Mouse (Mus musculus): ENCODE data around the gene Kcng1. TPM values are rescaled to one million over a fixed set of nuclear protein-coding genes. Genes with fewer than 3 reads are reported as not detected.

Gene Kcng1
- total RNA-seq, 2 experiments from 2014 or later: 0.06 TPM; not detected in 1

- no peak for DNase-seq
These were observed 21.4 kb downstream of the Kcng1 start for GRCm38 (mm10) chr2:168260124-168260523.

- DNase-seq: peak; percentile 30
These were observed 22.5 kb downstream of the Kcng1 start for GRCm38 (mm10) chr2:168259046-168259445.

- no peak for DNase-seq
These were observed 24.3 kb downstream of the Kcng1 start for GRCm38 (mm10) chr2:168257188-168257587.

- DNase-seq: no peak
These were observed 25.0 kb downstream of the Kcng1 start for GRCm38 (mm10) chr2:168256506-168256905.

- no peak for DNase-seq
These were observed 27.7 kb downstream of the Kcng1 start for GRCm38 (mm10) chr2:168253822-168254221.

GRCm38 (mm10) chr2:168252639-168253292 is 28.8 kb downstream of the Kcng1 start:
- peak; percentile 22 for DNase-seq

GRCm38 (mm10) chr2:168250270-168250669 is 31.3 kb downstream of the Kcng1 start:
- peak; percentile 91 for DNase-seq

GRCm38 (mm10) chr2:168248856-168249245 is 32.7 kb downstream of the Kcng1 start:
- peak; percentile 25 for DNase-seq

- DNase-seq: no peak
These were observed 33.2 kb downstream of the Kcng1 start for GRCm38 (mm10) chr2:168248167-168248855.

- DNase-seq: no peak
These were observed 36.0 kb downstream of the Kcng1 start for GRCm38 (mm10) chr2:168245571-168245970.

GRCm38 (mm10) chr2:168243278-168243677 is 38.3 kb downstream of the Kcng1 start:
- no peak for DNase-seq

- no peak for DNase-seq
These were observed 38.7 kb downstream of the Kcng1 start for GRCm38 (mm10) chr2:168242841-168243240.

- DNase-seq: no peak
These were observed 43.2 kb downstream of the Kcng1 start for GRCm38 (mm10) chr2:168238335-168238734.

GRCm38 (mm10) chr2:168233286-168233685 is 48.2 kb downstream of the Kcng1 start:
- no peak for DNase-seq

GRCm38 (mm10) chr2:168231471-168231829 is 50.1 kb downstream of the Kcng1 start:
- DNase-seq: no peak

GRCm38 (mm10) chr2:168230773-168231470 is 50.6 kb downstream of the Kcng1 start:
- DNase-seq: peak; percentile 29

- peak; percentile 90 for DNase-seq
These were observed 51.4 kb downstream of the Kcng1 start, which contains the start of the genes Gm20716, Dpm1 and Mocs3 for GRCm38 (mm10) chr2:168230026-168230728. Gene Gm20716, minus strand, starts transcription at chr2:168230364. Gene Dpm1, minus strand, starts transcription at chr2:168230591. Gene Mocs3, plus strand, starts transcription at chr2:168230622.

GRCm38 (mm10) chr2:168229116-168230025 is 52.2 kb downstream of the Kcng1 start:
- DNase-seq: peak; percentile 71

GRCm38 (mm10) chr2:168223326-168223725 is 58.2 kb downstream of the Kcng1 start:
- DNase-seq: no peak

- no peak for DNase-seq
These were observed 67.6 kb downstream of the Kcng1 start for GRCm38 (mm10) chr2:168213788-168214397.
